Comparison of ENCODE assay signal across 8 mouse cellular contexts in the genomic region with DNA sequence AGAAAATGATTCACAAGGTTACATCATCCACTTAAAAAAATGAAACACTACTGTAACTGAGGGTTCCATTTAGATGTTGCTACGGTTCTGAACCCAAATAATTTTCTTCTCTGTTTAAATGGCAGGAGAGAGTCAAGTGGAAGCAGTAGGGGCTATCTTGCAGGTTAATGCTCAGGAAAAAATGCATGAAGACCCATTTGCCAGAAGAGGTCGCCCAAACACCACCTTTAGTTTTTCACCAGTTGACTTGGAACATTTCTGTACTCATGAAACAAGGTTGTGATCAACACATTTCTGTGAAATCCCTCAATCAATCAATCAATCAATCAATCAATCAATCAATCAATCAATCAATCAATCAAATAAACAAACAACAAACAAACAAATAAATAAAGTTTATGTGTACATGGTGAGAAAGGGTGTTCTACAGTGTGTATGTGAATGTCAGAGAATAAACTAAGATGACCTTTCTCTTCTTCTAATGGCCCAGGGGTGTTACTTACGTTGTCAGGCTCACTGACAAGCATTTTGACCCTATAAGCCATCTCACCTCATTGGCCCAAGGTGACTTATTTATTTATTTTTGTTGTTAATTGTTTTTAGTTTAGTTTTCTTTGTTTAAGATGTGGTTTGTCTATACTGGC.
DNase-seq lines count a peak whose midpoint lies in the region; ATAC-seq and TF ChIP-seq lines count a peak whose summit lies in the region.

No protein-coding gene starts in this region.

- ATAC-seq in intestine, postnatal 0 days, result no peak
- no peak for ATAC-seq in intestine, embryonic 15.5 days
- no peak for ATAC-seq in limb, embryonic 11.5 days (ENCODE audit: insufficient number of reproducible peaks, low FRiP score, low TSS enrichment, low read depth)
- ATAC-seq in stomach, postnatal 0 days (ENCODE audit: low FRiP score, low TSS enrichment), result no peak

- no peaks in the 10 kb centered on the region for H3K36me3 ChIP-seq in intestine, postnatal 0 days (ENCODE audit: control insufficient read depth, insufficient read depth)
- H3K36me3 ChIP-seq in intestine, embryonic 15.5 days, result no peaks in the 10 kb centered on the region
- no peaks in the 10 kb centered on the region for H3K36me3 ChIP-seq in limb, embryonic 11.5 days (ENCODE audit: control insufficient read depth, insufficient read depth, low read length)
- H3K36me3 ChIP-seq in stomach, postnatal 0 days (ENCODE audit: control insufficient read depth, insufficient read depth, low read length), result no peaks in the 10 kb centered on the region

- peak; percentile 58 for DNase-seq in 3T3-L1 (ENCODE audit: low read depth, low spot score)
- peak; percentile 6 for DNase-seq in MN1 (ENCODE audit: low spot score)
- peak; percentile 13 for DNase-seq in fibroblast of lung, adult 2 months (ENCODE audit: low read depth)
- DNase-seq in limb, embryonic 11.5 days (ENCODE audit: low spot score), result peak; percentile 64
- DNase-seq in stomach, postnatal 0 days (ENCODE audit: low spot score), result peak; percentile 41
- DNase-seq in c-Kit-positive CD71-positive TER-119-positive erythroid progenitor cells, embryonic 14.5 days (ENCODE audit: low spot score), result no peak

- 20% methylated on average over 3 of the region's 3 CpGs for WGBS in intestine, postnatal 0 days
- WGBS in intestine, embryonic 15.5 days, result 22% methylated on average over 3 of the region's 3 CpGs
- whole genome bisulfite sequencing in limb, embryonic 11.5 days, result 17% methylated on average over 3 of the region's 3 CpGs
- 17% methylated on average over 3 of the region's 3 CpGs for WGBS in stomach, postnatal 0 days

- TF ChIP-seq CTCF in intestine, postnatal 0 days (IDR thresholded peaks at IDR 0.05; ENCODE audit: low read depth), result peak; percentile 77
- TF ChIP-seq CTCF in stomach, postnatal 0 days (IDR thresholded peaks at IDR 0.05; ENCODE audit: low read depth), result peak; percentile 79

- H3K4me3 ChIP-seq in intestine, postnatal 0 days (ENCODE audit: low read depth, low read length), result no peak overlapping the region
- no peak overlapping the region for H3K4me3 ChIP-seq in intestine, embryonic 15.5 days (replicated peaks)
- H3K4me3 ChIP-seq in limb, embryonic 11.5 days (ENCODE audit: low read depth, low read length), result no peak overlapping the region
- H3K4me3 ChIP-seq in stomach, postnatal 0 days (ENCODE audit: low read depth, low read length), result no peak overlapping the region

- no peak for TF ChIP-seq EP300 in stomach, postnatal 0 days (optimal IDR thresholded peaks at IDR 0.05)

- H3K9ac ChIP-seq in intestine, postnatal 0 days (ENCODE audit: low read depth, low read length), result no peak overlapping the region
- H3K9ac ChIP-seq in intestine, embryonic 15.5 days, result no peak overlapping the region
- H3K9ac ChIP-seq in limb, embryonic 11.5 days (ENCODE audit: low read length), result no peak overlapping the region
- H3K9ac ChIP-seq in stomach, postnatal 0 days (ENCODE audit: low read length), result no peak overlapping the region

- H3K4me2 ChIP-seq in intestine, postnatal 0 days (replicated peaks; ENCODE audit: low read depth), result no peak overlapping the region
- H3K4me2 ChIP-seq in intestine, embryonic 15.5 days (replicated peaks), result no peak overlapping the region
- no peak overlapping the region for H3K4me2 ChIP-seq in limb, embryonic 11.5 days (ENCODE audit: low read depth, severe bottlenecking)
- no peak overlapping the region for H3K4me2 ChIP-seq in stomach, postnatal 0 days (replicated peaks; ENCODE audit: low read depth)

- H3K27ac ChIP-seq in intestine, postnatal 0 days (ENCODE audit: low read depth, low read length), result no peak overlapping the region
- no peak overlapping the region for H3K27ac ChIP-seq in intestine, embryonic 15.5 days
- H3K27ac ChIP-seq in limb, embryonic 11.5 days (replicated peaks; ENCODE audit: low read depth, low read length), result no peak overlapping the region
- H3K27ac ChIP-seq in stomach, postnatal 0 days (replicated peaks), result no peak overlapping the region

- no peaks in the 10 kb centered on the region for H3K27me3 ChIP-seq in intestine, postnatal 0 days (replicated peaks; ENCODE audit: control insufficient read depth, insufficient read depth, low read length)
- H3K27me3 ChIP-seq in intestine, embryonic 15.5 days (replicated peaks), result no peaks in the 10 kb centered on the region
- no peaks in the 10 kb centered on the region for H3K27me3 ChIP-seq in limb, embryonic 11.5 days (ENCODE audit: control insufficient read depth, insufficient read depth, low read length)
- no peaks in the 10 kb centered on the region for H3K27me3 ChIP-seq in stomach, postnatal 0 days (ENCODE audit: control insufficient read depth, insufficient read depth, low read length)

- H3K4me1 ChIP-seq in intestine, postnatal 0 days (replicated peaks; ENCODE audit: control insufficient read depth, insufficient read depth, low read length), result no peaks in the 10 kb centered on the region
- no peaks in the 10 kb centered on the region for H3K4me1 ChIP-seq in intestine, embryonic 15.5 days (replicated peaks)
- no peaks in the 10 kb centered on the region for H3K4me1 ChIP-seq in limb, embryonic 11.5 days (ENCODE audit: control insufficient read depth, insufficient read depth, low read length)
- H3K4me1 ChIP-seq in stomach, postnatal 0 days (replicated peaks; ENCODE audit: control insufficient read depth, insufficient read depth), result no peaks in the 10 kb centered on the region

- no peaks in the 10 kb centered on the region for H3K9me3 ChIP-seq in intestine, postnatal 0 days (ENCODE audit: control insufficient read depth)
- H3K9me3 ChIP-seq in intestine, embryonic 15.5 days, result no peaks in the 10 kb centered on the region
- no peaks in the 10 kb centered on the region for H3K9me3 ChIP-seq in limb, embryonic 11.5 days (ENCODE audit: control insufficient read depth, low read length)
- no peaks in the 10 kb centered on the region for H3K9me3 ChIP-seq in stomach, postnatal 0 days (ENCODE audit: control insufficient read depth, low read length)
